Mouse (Mus musculus) v-Abl transformed pro-B cells (cell line): Measurements from ENCODE around the gene Greb1.

Source experiments
- in situ Hi-C, 2 experiments: fragments of 400-800 bp; cut with MboI; formaldehyde crosslinking; loops; one replicate each; pipeline ENCODE4 v1.15.1; 2025; ENCODE audit not compliant: unreplicated experiment in 2 of 2

The Greb1 gene

DNA sequence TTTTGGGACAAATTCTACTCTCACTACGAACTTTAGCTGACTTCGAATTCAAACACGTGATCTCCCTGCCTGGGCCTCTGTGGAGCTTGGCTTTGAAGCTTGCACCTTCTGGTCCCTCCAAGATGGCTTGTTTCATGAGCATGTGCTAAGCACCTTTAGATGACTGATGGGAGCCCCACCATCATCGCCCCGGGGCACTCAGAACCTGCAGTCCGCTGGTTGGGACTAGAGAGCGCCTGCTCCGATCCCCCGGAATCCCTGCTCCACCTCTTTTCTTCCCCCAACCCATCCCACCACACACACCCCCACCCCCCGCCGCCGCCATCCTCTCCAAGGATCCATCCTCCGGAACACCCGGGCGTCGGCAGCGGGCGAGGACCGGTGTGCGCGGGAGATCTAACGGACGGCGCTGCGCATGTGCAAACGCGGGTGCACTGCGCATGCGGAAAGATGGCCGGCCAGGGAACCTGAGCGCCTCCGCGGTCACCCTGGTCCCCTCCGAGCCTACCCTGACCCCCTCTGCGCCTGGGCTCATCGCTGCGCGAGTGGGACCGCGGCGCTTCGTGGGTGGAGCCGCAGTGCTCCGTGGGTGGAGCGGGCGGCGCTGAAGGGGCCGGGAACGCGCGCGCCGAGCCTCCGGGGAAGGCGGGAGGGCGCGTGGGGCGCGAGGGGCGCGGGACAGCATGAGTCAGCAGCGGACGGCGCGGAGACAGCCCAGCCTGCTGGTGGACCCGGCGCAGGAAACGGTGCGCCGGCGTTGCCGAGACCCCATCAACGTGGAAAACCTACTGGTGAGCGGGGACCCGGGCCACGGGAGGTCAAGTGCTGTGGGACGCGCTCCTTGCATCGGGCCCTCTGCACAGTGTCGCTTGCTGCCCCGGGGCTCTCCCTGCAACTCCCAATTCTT is 10.1 kb upstream of the Greb1 start, which contains the start of gene E2f6:
Gene E2f6, plus strand, starts transcription at position 439 of the 907 bp plus-strand sequence.
- in situ Hi-C loops, result loop anchor here (5.0 to 10.0 kb wide), 4 partner anchors 57 to 452 kb away; partner anchors contain the start of gene 2410004P03Rik (in 2 of the 2)

- in situ Hi-C loops, result loop anchor here (5.0 to 10.0 kb wide), 7 partner anchors 86 to 1007 kb away; partner anchors contain the start of gene Nol10 (in 1 of the 2)
Measured at GRCm38 (mm10) chr12:16808045-16808444, 7.4 kb upstream of the Greb1 start.

DNA sequence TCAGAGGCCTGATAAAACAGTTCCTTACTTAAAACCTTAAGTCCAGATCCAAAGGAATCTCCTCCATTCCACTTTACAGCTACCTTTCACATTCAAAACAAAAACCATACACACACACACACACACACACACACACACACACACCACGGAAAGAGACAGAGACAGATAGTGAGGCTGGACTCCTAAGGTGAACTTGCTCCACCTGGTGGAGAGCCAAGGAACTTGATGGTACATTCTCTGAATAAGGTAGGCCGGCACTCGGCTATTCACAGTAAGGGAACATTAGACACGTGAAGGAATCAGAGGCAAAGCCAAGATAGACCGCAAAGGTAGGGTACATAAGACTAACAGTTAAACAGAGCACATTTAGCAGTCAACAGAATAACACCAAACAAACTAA is 4.8 kb upstream of the Greb1 start:
- in situ Hi-C loops, result loop anchor here (5.0 to 10.0 kb wide), 7 partner anchors 83 to 1009 kb away; partner anchors contain the start of gene Nol10 (in 1 of the 2)

GRCm38 (mm10) chr12:16803956-16804430 is 3.3 kb upstream of the Greb1 start:
- in situ Hi-C loops, result loop anchor here (5.0 to 10.0 kb wide), 6 partner anchors 87 to 1011 kb away; no protein-coding TSS in a partner anchor

- in situ Hi-C loops, result loop anchor here (5.0 to 10.0 kb wide), 6 partner anchors 86 to 1011 kb away; no protein-coding TSS in a partner anchor
Measured at GRCm38 (mm10) chr12:16803237-16803955, 2.7 kb upstream of the Greb1 start.

DNA sequence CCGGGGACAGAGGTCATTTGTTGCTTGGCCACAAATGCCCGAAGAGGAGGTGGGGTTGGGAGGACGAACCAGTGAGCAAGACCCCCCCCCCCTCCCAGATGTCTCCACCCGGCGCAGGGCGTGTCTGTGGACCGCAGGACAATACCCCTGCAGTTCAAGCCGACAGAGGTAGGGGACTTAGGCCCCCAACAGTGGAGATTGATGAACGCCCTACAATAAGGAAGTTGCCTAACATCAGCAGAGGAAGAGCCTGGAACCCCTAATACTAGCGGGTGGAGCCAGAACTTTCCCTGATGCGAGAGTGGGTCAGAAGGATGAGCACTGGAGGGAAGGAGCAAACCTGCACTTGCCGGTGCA is 251 bp upstream of the Greb1 start:
- in situ Hi-C loops, result loop anchor here (5.0 to 10.0 kb wide), 6 partner anchors 84 to 1014 kb away; no protein-coding TSS in a partner anchor

DNA sequence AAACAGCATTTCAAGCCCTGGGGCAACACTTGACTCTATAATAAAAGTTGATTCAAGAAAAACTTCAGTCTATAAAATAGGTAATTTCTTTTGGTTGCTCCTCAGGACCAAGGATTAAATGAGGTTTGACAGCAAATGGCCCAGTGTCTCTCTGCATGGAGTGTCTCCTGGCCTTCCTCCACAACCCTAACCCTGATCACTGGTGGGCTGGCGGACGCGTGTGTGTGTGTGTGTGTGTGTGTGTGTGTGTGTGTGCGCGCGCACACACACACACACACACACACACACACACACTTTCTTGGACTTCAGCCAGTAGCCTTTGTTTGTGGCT is 793 bp downstream of the Greb1 start:
- in situ Hi-C loops, result loop anchor here (5.0 to 10.0 kb wide), 6 partner anchors 83 to 1015 kb away; no protein-coding TSS in a partner anchor

- in situ Hi-C loops, result no loop called here
Measured at GRCm38 (mm10) chr12:16798894-16799293, 1.8 kb downstream of the Greb1 start.

DNA sequence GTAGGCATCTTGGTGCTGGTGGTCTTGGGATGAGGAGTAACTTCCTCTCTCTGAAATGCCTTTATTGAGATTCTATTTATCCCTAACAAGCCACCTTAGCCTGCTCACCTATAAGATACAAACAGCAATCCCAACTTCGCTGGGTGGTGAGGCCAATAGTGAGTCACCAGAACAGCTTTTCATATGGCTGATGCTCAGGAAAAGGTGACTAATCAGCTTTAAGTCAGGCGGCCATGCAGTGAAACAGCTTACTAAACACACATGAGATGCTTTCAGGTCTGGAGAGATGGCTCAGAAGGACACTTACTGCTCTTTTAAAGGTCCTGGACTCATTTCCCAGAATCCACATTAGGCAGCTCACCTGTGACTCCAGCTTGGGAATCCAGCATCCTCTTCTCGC is 4.9 kb downstream of the Greb1 start:
- in situ Hi-C loops, result no loop called here

DNA sequence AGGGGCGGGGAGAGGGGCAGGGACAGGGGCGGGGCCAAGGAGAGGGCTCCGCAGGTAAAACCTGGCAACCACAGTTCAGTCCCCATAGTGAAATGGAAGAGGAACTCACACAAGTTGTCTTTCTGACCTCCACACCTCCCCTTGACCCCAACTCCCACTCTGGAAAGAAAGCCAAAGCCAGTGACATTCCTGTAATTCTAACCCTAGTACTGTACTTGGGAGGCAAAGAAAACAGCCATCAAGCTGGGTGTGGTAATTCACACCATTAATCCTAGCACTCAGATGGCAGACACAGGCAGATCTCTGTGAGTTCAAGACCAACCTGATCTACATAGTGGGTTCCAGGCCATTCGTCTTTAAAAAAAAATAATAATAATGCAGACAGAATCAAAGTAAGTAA is 7.3 kb downstream of the Greb1 start:
- in situ Hi-C loops, result no loop called here

- in situ Hi-C loops, result no loop called here
Measured at GRCm38 (mm10) chr12:16790456-16790855, 10.2 kb downstream of the Greb1 start.

GRCm38 (mm10) chr12:16789756-16790155 is 10.9 kb downstream of the Greb1 start:
- in situ Hi-C loops, result no loop called here

DNA sequence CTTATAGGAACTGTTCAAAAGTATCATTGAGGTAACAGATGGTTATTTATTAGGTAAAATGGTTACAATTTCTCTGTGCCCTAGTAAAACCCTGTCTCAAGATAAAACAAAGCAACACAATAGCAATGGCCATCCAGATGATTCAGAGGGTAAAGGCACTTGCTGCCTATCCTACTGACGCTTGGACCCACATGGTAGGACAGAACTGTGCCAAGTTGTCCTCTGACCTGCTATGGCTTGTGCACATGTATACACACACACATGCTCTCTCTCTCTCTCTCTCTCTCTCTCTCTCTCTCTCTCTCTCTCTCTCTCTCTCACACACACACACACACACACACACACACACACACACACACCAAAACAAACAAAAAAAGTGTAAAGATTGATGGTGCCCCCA is 11.5 kb downstream of the Greb1 start:
- in situ Hi-C loops, result no loop called here

GRCm38 (mm10) chr12:16788600-16788999 is 12.1 kb downstream of the Greb1 start:
- in situ Hi-C loops, result no loop called here

GRCm38 (mm10) chr12:16781034-16781746 is 19.5 kb downstream of the Greb1 start:
- in situ Hi-C loops, result no loop called here

DNA sequence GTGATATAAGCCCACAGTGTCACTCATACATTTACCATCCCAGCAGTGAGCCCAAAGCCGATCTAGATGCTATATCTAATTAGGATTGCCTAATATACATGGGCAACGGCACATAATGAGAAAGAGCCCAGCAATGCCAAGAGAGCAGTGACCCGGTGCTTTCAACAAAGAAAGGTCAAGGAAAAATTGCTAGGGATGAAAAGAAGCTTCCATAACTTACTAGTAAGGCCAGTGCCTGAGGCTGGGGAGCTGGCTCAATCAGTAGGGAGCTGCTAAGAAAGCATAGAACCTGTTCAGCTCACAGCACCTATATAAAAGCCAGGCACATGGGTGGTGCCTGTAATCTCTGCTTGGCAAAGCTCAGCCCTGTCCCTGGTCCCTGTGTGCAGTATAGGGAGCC is 20.4 kb downstream of the Greb1 start:
- in situ Hi-C loops, result no loop called here

DNA sequence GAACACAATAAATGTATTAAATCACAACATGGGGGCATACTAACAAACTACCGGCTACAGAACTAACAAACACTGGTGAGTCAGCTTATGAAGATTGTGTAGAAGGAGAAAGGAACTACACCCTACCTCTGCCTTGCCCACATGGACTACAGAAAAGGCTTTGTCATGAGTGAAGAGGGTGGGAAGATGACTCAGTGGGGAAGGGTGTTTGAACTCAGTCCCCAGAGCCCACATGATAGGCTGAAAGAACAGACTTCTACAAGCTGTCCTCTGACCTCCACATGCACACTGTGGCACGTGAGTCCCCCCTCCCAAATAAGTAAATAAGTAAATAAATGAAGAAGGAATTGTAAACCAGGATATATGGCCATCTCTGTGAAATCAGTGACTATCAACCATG is 21.5 kb downstream of the Greb1 start:
- in situ Hi-C loops, result no loop called here

GRCm38 (mm10) chr12:16778523-16778922 is 22.2 kb downstream of the Greb1 start:
- in situ Hi-C loops, result no loop called here

DNA sequence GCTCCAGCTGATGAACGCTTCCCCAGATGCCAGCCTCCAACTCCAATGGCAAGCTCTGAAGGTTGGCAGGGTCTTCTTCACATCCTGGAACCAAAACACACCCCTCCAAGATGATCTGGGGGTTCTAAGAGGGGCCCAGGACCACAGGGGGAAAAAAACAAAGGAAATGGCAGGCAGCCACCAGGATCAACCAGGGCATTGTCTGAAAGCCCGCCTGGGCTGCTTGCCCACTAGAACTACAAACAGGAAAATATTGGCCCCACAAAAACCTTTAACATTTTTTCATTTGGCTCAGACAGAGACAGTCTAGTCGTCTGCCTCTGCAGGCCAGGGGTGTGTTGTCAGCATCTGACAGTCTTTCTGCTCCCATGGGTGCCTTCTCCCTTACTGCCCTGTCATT is 25.3 kb downstream of the Greb1 start:
- in situ Hi-C loops, result no loop called here

GRCm38 (mm10) chr12:16774605-16775004 is 26.1 kb downstream of the Greb1 start:
- in situ Hi-C loops, result loop anchor here in 1 of 2 experiments (25.0 kb wide), 1 partner anchor 212 kb away; no protein-coding TSS in a partner anchor
